Mouse (Mus musculus): ENCODE results near the gene Gm17660. TPM values are rescaled to one million over a fixed set of nuclear protein-coding genes. Genes with fewer than 3 reads are reported as not detected.

Gene Gm17660
- polyA plus RNA-seq, 1 experiment from 2014 or later, result 0.63 TPM

DNA sequence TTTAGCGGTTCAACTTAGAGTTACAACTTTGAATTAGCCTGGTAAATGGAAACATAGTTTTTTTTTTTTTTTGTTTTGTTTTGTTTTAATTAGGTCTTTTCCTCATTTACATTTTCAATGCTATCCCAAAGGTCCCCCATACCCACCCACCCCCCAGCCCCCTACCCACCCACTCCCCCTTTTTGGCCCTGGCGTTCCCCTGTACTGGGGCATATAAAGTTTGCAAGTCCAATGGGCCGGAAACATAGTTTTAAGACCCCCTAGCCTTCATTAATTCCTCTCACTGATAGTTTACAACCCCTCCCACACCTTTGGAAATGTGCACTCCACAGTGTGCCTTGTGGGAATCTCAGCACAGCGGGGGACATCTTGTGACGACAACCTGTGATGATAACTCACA lies 3.8 kb downstream of the Gm17660 start:
- no peaks in the 10 kb centered on the region for H3K9me3 ChIP-seq
- 81% methylated on average over 5 of the region's 5 CpGs for WGBS
- H3K9ac ChIP-seq, result no peak overlapping the region
- H3K4me3 ChIP-seq, result no peak overlapping the region
- H3K27me3 ChIP-seq (replicated peaks), result 0 out of 2 replicates have a peak, but pooled peaks cover 3% of the 10 kb centered on the region
- H3K4me2 ChIP-seq, result no peak overlapping the region
- H3K36me3 ChIP-seq (replicated peaks), result no peaks in the 10 kb centered on the region
- peaks cover 5% of the 10 kb centered on the region; the same call in 1 of the 2 replicates for H3K4me1 ChIP-seq
- ATAC-seq (replicated peaks), result peak; percentile 88
- H3K27ac ChIP-seq, result no peak overlapping the region

DNA sequence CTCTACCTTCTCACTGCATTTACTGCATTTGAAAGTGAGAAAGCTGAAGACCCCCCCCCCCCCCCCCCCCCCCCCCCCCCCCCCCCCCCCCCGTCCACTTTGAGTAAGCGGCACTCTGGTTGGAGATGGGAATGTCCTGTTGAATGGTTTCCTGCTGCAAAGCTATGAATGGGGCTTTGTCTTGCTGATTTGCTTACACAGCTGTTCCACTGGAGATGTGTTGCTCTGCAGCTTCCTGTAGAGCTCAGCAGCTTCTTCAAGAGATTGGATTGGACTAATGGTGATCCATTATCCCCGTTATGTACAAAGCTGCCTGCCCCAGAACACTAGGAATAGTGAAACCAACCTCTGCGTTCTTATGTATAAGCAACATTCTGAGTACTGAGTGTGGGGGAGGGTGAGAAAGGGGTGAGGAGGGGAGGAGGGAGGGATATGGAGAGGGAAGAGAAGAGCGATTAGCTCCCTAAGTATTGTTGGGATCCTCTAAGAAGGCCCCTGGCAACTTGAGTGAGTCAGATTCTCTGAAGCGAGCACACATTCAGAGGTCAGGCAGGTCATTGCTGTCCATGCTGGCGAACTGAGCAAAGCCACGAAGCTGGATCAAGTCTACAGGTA lies 5.0 kb downstream of the Gm17660 start:
- H3K4me2 ChIP-seq, result no peak overlapping the region
- no peak overlapping the region for H3K9ac ChIP-seq
- H3K4me1 ChIP-seq, result peaks cover 5% of the 10 kb centered on the region; the same call in 1 of the 2 replicates
- H3K9me3 ChIP-seq, result no peaks in the 10 kb centered on the region
- no peaks in the 10 kb centered on the region for H3K36me3 ChIP-seq (replicated peaks)
- H3K4me3 ChIP-seq, result no peak overlapping the region
- 0 out of 2 replicates have a peak, but pooled peaks cover 3% of the 10 kb centered on the region for H3K27me3 ChIP-seq (replicated peaks)
- 5% methylated on average over 6 of the region's 8 CpGs for WGBS
- peak; percentile 88 for ATAC-seq (replicated peaks)
- H3K27ac ChIP-seq, result peak overlapping the region; percentile 38; the same call in 1 of the 2 replicates

DNA sequence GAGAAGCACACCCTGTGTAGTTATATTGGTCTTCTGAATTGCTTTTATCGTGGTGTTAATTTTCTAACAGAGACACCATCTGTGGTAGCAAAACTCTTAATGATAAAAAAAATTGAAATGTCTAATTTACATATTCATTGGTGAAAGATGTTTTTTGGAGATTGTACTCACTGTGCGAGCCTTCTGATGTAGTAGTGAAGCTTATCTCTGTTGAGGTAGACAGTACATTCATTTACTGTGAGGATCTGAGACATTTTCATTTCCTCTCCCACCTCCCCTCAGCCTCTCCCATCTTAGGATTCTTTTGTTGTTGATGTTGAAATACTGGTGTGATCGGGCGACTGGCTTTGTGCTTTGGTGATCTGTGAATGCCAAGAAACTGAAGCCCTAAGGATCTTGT lies 6.4 kb downstream of the Gm17660 start:
- H3K27ac ChIP-seq, result no peak overlapping the region
- no peak overlapping the region for H3K4me3 ChIP-seq
- no peak for ATAC-seq (replicated peaks)
- H3K9ac ChIP-seq, result no peak overlapping the region
- 65% methylated on average over 4 of the region's 4 CpGs for WGBS
- peaks cover 5% of the 10 kb centered on the region; the same call in 1 of the 2 replicates for H3K4me1 ChIP-seq
- no peaks in the 10 kb centered on the region for H3K9me3 ChIP-seq
- no peaks in the 10 kb centered on the region for H3K36me3 ChIP-seq (replicated peaks)
- no peak overlapping the region for H3K4me2 ChIP-seq
- 0 out of 2 replicates have a peak, but pooled peaks cover 3% of the 10 kb centered on the region for H3K27me3 ChIP-seq (replicated peaks)

DNA sequence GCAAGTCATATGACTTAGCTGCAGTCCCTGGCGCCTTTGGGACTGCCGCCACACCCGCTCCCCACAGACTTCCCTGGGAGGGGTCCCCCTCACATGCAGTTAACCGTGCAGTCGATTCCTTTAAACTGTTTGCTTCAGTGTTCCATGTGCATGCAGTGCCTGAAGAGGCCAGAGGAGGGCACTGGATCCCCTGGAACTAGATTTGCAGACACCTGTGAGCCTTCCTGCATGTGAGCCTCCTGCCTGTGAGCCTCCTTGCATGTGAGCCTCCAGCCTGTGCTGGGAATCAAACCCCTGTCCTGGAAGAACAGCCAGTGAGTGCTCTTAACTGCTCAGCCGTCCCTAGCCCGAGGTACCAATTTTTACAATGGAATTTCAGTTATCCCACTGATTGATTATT lies 8.7 kb downstream of the Gm17660 start:
- 82% methylated on average over 7 of the region's 7 CpGs for WGBS

DNA sequence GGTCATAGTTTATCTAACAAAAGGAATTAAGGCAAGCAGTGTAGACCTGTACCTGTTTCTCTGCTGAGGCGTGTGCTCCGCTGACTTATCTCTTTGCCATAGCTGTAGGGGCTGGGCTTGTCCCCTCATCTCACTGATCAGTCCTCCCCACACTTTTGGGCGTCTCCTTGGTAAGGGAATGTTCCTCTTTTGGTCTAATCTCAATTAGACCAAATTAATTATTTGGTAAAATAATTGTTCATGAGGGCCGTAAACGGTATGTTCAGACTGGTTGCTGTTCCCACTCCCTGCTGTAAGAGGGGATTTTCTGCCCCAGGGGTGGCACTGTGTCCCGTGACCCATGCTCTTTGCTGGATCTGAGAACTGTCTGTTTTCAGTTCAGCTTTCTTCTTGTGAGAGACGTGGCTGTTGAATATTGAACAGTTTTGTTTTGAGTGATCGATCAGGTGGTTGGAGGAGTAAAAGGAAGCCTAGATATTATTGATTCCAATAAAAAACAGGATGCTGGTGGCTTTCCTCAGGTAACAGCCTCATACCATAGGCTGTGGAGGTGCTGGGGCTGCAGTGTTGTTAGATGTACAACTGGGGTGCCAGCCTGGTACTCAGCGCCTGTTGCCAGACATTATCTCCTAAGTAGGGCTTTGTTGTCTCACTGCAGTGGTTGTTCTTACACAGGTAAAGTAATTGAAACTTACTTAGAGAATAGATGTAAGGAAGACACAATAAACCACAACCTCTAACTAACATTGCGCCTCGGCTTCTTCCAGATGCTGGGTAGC lies 14.4 kb downstream of the Gm17660 start:
- H3K36me3 ChIP-seq (replicated peaks), result peaks cover 13% of the 10 kb centered on the region
- WGBS, result 83% methylated on average over 11 of the region's 11 CpGs

More for the DNA sequence above, 8.7 kb downstream of the Gm17660 start:
- Histone ChIP-seq H3K9me3 (no peaks in the 10 kb centered on the region), H3K9ac (no peak overlapping the region), H3K4me3 (no peak overlapping the region), H3K4me1 (peaks cover 5% of the 10 kb centered on the region; the same call in 1 of the 2 replicates), H3K4me2 (no peak overlapping the region), H3K27ac (no peak overlapping the region), H3K27me3 (replicated peaks) (no peaks in the 10 kb centered on the region), H3K36me3 (replicated peaks) (0 out of 2 replicates have a peak, but pooled peaks cover 4% of the 10 kb centered on the region)
- no peak for ATAC-seq (replicated peaks)

DNA sequence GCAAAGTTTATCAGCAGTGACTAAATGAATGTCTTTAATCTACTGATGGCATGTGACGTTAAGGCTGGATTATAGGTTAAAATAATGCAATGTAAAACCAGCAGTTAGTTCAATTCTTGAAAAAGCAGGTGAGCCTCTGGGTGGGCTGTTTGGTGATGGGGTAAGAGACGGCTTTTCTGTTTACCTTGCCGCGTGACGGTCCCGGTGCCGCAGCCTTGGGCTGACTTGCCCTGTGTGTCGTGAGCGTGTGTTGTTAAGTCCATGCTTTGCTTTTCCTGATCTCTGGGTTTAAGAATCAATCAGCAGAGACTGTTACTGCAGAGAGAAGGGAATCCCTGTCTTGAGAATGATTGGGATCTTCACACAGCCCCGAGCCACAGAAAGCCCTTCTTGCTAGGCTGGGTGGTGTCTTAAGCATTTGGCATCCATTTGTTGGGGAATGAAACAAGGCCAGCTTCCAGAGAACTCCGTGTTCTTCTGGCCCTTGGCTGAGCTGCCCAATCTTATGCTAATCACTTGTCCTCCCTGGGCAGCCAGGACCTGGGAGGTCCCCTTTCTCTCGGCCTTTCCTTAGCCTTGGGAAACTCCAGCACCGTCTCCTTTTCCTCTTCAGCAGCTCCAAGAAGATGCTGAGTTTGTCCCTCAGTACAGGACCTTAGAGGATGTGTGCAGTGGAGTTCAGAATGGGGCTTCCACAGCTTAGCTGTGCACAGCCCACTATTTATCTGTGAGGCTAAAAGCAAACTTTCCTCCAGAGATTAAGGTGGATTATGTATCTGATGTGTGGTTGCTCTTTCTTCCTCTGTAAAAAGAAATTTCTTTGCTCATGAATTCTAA lies 15.3 kb downstream of the Gm17660 start:
- Histone ChIP-seq H3K4me1 (no peaks in the 10 kb centered on the region), H3K9ac (no peak overlapping the region), H3K27ac (no peak overlapping the region), H3K36me3 (replicated peaks) (peaks cover 13% of the 10 kb centered on the region), H3K9me3 (no peaks in the 10 kb centered on the region), H3K27me3 (replicated peaks) (no peaks in the 10 kb centered on the region), H3K4me2 (no peak overlapping the region), H3K4me3 (no peak overlapping the region)
- no peak for ATAC-seq (replicated peaks)
- WGBS, result 73% methylated on average over 13 of the region's 13 CpGs

More for the DNA sequence above, 14.4 kb downstream of the Gm17660 start:
- no peak overlapping the region for H3K27ac ChIP-seq
- H3K4me1 ChIP-seq, result no peaks in the 10 kb centered on the region
- no peak overlapping the region for H3K9ac ChIP-seq
- no peak overlapping the region for H3K4me3 ChIP-seq
- H3K9me3 ChIP-seq, result no peaks in the 10 kb centered on the region
- H3K27me3 ChIP-seq (replicated peaks), result no peaks in the 10 kb centered on the region
- no peak for ATAC-seq (replicated peaks)
- no peak overlapping the region for H3K4me2 ChIP-seq

DNA sequence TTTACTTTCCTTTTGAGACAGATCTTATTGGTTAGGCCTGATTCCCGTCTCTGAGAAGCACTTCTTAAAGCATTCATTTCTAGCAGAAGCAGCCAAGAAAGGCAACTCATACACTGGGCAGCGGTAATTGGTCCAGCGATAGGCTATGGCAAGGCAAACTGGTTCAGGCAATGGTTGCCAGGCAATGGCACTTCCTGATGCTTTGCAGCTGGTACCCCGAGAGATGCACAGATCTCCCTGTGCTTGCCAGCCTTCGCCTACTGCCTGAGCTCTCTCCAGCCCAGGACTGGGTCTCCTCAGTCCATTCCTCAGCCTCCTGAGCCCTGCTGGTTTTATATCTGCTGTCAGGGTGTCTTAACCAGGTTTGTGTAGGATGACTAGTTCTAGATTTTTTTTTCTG lies 17.0 kb downstream of the Gm17660 start:
- no peak for ATAC-seq (replicated peaks)
- H3K27me3 ChIP-seq (replicated peaks), result no peaks in the 10 kb centered on the region
- no peak overlapping the region for H3K4me2 ChIP-seq
- no peak overlapping the region for H3K27ac ChIP-seq
- 85% methylated on average over 5 of the region's 5 CpGs for WGBS
- peaks cover 13% of the 10 kb centered on the region for H3K36me3 ChIP-seq (replicated peaks)
- H3K4me1 ChIP-seq, result no peaks in the 10 kb centered on the region
- H3K9me3 ChIP-seq, result no peaks in the 10 kb centered on the region
- H3K4me3 ChIP-seq, result no peak overlapping the region
- no peak overlapping the region for H3K9ac ChIP-seq

DNA sequence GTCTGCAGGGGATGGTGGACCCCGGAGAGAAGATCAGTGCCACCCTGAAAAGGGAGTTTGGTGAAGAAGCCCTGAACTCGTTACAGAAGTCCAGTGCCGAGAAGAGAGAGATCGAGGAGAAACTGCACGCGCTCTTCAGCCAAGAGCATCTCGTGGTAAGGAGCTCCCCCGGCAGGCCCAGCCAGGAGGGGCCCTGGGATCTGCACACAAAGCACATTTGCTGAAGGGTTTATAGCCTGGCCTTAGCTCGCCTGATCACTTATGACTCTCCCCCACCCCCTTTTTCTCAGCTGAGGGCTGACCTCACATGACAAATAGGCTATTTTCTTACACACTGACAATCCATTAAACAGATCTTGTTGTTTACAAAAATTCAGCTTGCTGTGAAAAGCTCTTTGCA lies 17.8 kb downstream of the Gm17660 start:
- peaks cover 10% of the 10 kb centered on the region for H3K36me3 ChIP-seq (replicated peaks)
- H3K27me3 ChIP-seq (replicated peaks), result no peaks in the 10 kb centered on the region
- no peak overlapping the region for H3K4me2 ChIP-seq
- no peaks in the 10 kb centered on the region for H3K4me1 ChIP-seq
- no peak for ATAC-seq (replicated peaks)
- no peak overlapping the region for H3K27ac ChIP-seq
- H3K9ac ChIP-seq, result no peak overlapping the region
- no peaks in the 10 kb centered on the region for H3K9me3 ChIP-seq
- WGBS, result 76% methylated on average over 9 of the region's 9 CpGs
- no peak overlapping the region for H3K4me3 ChIP-seq

DNA sequence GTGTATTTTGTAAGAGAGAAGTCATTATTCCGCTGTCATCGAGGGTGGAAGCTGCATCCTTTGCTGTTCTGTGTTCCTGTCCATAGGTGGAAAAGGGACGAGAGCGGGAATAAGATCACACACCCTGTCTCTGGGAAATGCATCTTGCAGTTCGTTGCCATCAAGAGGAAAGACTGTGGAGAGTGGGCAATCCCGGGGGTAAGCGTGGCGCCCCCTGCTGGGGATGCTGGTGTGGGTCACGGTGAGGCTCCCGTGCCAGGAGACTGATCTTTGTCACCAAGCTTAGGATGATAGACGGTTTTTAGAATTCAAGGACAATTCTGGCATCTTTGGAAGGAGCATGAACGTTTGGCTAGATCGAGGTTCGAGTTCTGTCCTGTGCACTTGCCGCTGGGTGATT lies 19.4 kb downstream of the Gm17660 start:
- Histone ChIP-seq H3K4me2 (no peak overlapping the region), H3K4me3 (no peak overlapping the region), H3K27ac (no peak overlapping the region), H3K4me1 (no peaks in the 10 kb centered on the region), H3K36me3 (replicated peaks) (peaks cover 10% of the 10 kb centered on the region), H3K9me3 (no peaks in the 10 kb centered on the region), H3K27me3 (replicated peaks) (no peaks in the 10 kb centered on the region), H3K9ac (no peak overlapping the region)
- WGBS, result 64% methylated on average over 15 of the region's 15 CpGs
- no peak for ATAC-seq (replicated peaks)

DNA sequence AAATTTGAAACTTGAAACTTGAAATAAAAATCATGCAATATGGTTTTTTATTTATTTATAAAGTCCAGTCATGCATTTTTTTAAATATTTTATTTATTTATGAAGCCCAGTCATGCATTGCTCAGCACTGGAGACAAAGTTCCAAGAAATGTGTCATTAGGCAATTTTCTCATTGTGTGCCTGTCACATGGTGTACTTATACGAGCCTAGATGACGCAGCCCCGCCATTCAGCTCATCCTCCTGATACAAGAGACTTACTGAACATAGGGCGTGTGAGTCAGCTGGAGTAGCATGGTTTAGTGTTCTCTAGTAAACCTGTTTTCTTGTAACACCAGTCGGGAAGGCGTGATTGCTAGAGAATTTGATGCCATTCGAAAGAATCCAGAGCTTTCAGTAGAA lies 21.1 kb downstream of the Gm17660 start:
- ATAC-seq (replicated peaks), result no peak
- H3K27ac ChIP-seq, result no peak overlapping the region
- H3K9me3 ChIP-seq, result no peaks in the 10 kb centered on the region
- H3K4me1 ChIP-seq, result no peaks in the 10 kb centered on the region
- H3K36me3 ChIP-seq (replicated peaks), result peaks cover 11% of the 10 kb centered on the region; the same call in 1 of the 2 replicates
- H3K4me3 ChIP-seq, result no peak overlapping the region
- H3K4me2 ChIP-seq, result no peak overlapping the region
- no peak overlapping the region for H3K9ac ChIP-seq
- H3K27me3 ChIP-seq (replicated peaks), result no peaks in the 10 kb centered on the region
- 81% methylated on average over 7 of the region's 7 CpGs for WGBS

DNA sequence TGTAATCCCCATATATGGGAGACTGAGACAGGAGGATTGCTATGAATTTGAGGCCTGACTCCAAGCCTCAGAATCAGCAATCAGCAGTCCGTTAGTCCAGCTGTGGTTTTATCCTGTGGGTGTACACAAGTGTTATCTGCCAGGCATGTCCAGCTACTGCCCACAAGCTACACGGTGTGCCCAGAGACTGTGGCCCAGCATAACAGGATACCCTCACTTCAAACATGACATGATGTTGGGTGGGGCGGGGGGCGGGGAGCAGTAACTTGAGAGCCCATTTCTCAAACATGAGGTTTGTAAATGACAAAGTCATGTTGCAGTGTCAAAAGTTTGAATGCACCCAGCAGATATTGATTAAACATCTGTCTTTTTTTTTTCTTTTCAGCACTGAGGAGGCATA lies 21.6 kb downstream of the Gm17660 start:
- no peak for ATAC-seq (replicated peaks)
- 94% methylated on average over 4 of the region's 4 CpGs for whole genome bisulfite sequencing
- no peaks in the 10 kb centered on the region for H3K27me3 ChIP-seq (replicated peaks)
- no peak overlapping the region for H3K4me2 ChIP-seq
- H3K9me3 ChIP-seq, result no peaks in the 10 kb centered on the region
- no peak overlapping the region for H3K4me3 ChIP-seq
- H3K9ac ChIP-seq, result no peak overlapping the region
- H3K36me3 ChIP-seq (replicated peaks), result peaks cover 14% of the 10 kb centered on the region; the same call in 1 of the 2 replicates
- H3K4me1 ChIP-seq, result no peaks in the 10 kb centered on the region
- no peak overlapping the region for H3K27ac ChIP-seq

DNA sequence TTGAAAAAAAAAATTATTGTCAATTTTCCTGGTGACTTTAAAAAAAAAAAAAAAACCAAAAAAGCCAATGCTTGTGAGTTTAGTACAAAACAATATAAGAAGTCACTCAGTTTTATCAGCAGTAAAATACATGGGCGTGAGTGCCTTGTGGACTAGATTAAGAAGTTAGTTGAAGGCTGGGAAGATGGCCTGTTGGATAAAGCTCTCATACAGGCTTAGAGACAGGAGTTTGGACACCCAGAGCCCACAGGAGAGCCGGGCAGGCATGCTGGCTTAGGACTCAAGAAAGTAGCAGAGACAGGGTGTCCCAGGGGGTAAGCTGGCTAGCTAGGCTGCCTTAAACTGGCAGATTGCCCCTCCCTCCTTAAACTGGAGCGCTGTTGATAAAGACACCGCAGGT lies 22.5 kb downstream of the Gm17660 start:
- Histone ChIP-seq H3K4me1 (no peaks in the 10 kb centered on the region), H3K4me3 (no peak overlapping the region), H3K9me3 (no peaks in the 10 kb centered on the region), H3K27ac (no peak overlapping the region), H3K9ac (no peak overlapping the region), H3K27me3 (replicated peaks) (no peaks in the 10 kb centered on the region), H3K4me2 (no peak overlapping the region), H3K36me3 (replicated peaks) (peaks cover 11% of the 10 kb centered on the region; the same call in 1 of the 2 replicates)
- no peak for ATAC-seq (replicated peaks)
- WGBS, result 94% methylated on average over 4 of the region's 4 CpGs

Data from midbrain, embryonic 15.5 days (tissue).